Mouse (Mus musculus) neural tube, embryonic 14.5 days (tissue): Measurements from ENCODE around the gene D930048N14Rik. TPM values are rescaled to one million over a fixed set of nuclear protein-coding genes. Genes with fewer than 3 reads are reported as not detected.

Source experiments
- ATAC-seq: fragments of 200-750 bp; cut with Nextera tagmentation; 2 replicates; pipeline ENCODE4 v1.8.0; 2017; ENCODE audit warnings: low read depth, mild to moderate bottlenecking, moderate TSS enrichment, moderate library complexity
- H3K27ac ChIP-seq: fragments of 300-500 bp; sonication (generic); 2 replicates; pipeline ENCODE4 v1.5.1; 2014; ENCODE audit warnings: low read depth, mild to moderate bottlenecking, control low read depth, low read length, moderate library complexity, mixed read lengths
- H3K27me3 ChIP-seq: fragments of 300-500 bp; sonication (generic); 2 replicates; pipeline ENCODE4 v1.6.1; 2014; ENCODE audit warnings: low read length; ENCODE audit not compliant: control insufficient read depth, insufficient read depth
- H3K36me3 ChIP-seq: fragments of 300-500 bp; sonication (generic); 2 replicates; pipeline ENCODE4 v1.6.1; 2014; ENCODE audit warnings: low read length, mixed read lengths; ENCODE audit not compliant: control insufficient read depth, insufficient read depth
- H3K4me1 ChIP-seq: fragments of 300-500 bp; sonication (generic); 2 replicates; pipeline ENCODE4 v1.6.1; 2014; ENCODE audit warnings: low read length; ENCODE audit not compliant: control insufficient read depth, insufficient read depth
- H3K4me2 ChIP-seq: fragments of 300-500 bp; sonication (generic); 2 replicates; pipeline ENCODE4 v1.6.1; 2014; ENCODE audit warnings: mild to moderate bottlenecking, low read depth, low read length, control low read depth
- H3K4me3 ChIP-seq: fragments of 300-500 bp; sonication (generic); 2 replicates; pipeline ENCODE4 v1.5.1; 2014; ENCODE audit warnings: low read depth, low read length, control low read depth, mixed read lengths
- H3K9ac ChIP-seq: fragments of 300-500 bp; sonication (generic); replicated peaks from 2 replicates; pipeline ENCODE4 v1.6.1; 2014; ENCODE audit warnings: low read depth, mild to moderate bottlenecking, control low read depth, low read length, mixed read lengths
- H3K9me3 ChIP-seq: fragments of 300-500 bp; sonication (generic); 2 replicates; pipeline ENCODE4 v1.6.1; 2016; ENCODE audit warnings: low read length; ENCODE audit not compliant: control insufficient read depth
- WGBS: fragments of 180-500 bp; shearing (Covaris S2); extraction: QIAGEN DNeasy Blood & Tissue Kit; methylation state at CpG from one replicate; pipeline ENCODE4 v1.1.7; 2014; 5-methylcytosine and 5-hydroxymethylcytosine counted together
- polyA plus RNA-seq: library from polyadenylated mRNA; unstranded; fragments of >200 nt; fragmentation: Nextera tagmentation; extraction: Ambion mirVana; gene quantifications from 2 replicates; pipeline ENCODE4 v1.2.1, GENCODE M21; 2014

D930048N14Rik gene
- polyA plus RNA-seq, 1 experiment from 2014 or later: 1.7 TPM

- no peaks in the 10 kb centered on the region for H3K9me3 ChIP-seq
- H3K36me3 ChIP-seq: no peaks in the 10 kb centered on the region
- no peak overlapping the region for H3K4me3 ChIP-seq
- no peak overlapping the region for H3K4me2 ChIP-seq
- H3K4me1 ChIP-seq: no peaks in the 10 kb centered on the region
- no peak overlapping the region for H3K9ac ChIP-seq
- WGBS: 82% methylated on average over 9 of the region's 9 CpGs
- no peaks in the 10 kb centered on the region for H3K27me3 ChIP-seq
- ATAC-seq: no peak
- H3K27ac ChIP-seq: no peak overlapping the region
Observed at GRCm38 (mm10) chr11:51673291-51673690, 22.5 kb downstream of the D930048N14Rik start.

DNA sequence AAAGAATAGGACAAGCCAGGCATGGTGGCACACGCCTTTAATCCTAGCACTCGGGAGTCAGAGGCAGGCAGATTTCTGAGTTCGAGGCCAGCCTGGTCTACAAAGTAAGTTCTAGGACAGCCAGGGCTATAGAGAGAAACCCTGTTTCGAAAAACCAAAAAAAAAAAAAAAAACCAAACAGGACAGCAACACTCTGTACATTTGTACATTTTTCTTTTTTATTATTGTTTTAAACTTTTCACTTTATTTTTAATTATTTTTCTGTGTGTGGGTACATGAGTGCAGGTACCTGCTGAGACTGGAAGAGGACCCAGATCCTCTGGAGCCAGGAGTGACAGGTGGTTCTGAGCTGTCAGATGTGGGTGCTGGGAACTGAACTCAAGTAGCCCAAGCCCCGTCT, 24.6 kb downstream of the D930048N14Rik start:
- Histone ChIP-seq H3K27me3 (no peaks in the 10 kb centered on the region), H3K4me2 (no peak overlapping the region), H3K27ac (no peak overlapping the region), H3K4me1 (no peaks in the 10 kb centered on the region), H3K36me3 (no peaks in the 10 kb centered on the region), H3K9me3 (no peaks in the 10 kb centered on the region), H3K4me3 (no peak overlapping the region), H3K9ac (no peak overlapping the region)
- 87% methylated on average over 5 of the region's 5 CpGs for WGBS
- ATAC-seq: no peak

DNA sequence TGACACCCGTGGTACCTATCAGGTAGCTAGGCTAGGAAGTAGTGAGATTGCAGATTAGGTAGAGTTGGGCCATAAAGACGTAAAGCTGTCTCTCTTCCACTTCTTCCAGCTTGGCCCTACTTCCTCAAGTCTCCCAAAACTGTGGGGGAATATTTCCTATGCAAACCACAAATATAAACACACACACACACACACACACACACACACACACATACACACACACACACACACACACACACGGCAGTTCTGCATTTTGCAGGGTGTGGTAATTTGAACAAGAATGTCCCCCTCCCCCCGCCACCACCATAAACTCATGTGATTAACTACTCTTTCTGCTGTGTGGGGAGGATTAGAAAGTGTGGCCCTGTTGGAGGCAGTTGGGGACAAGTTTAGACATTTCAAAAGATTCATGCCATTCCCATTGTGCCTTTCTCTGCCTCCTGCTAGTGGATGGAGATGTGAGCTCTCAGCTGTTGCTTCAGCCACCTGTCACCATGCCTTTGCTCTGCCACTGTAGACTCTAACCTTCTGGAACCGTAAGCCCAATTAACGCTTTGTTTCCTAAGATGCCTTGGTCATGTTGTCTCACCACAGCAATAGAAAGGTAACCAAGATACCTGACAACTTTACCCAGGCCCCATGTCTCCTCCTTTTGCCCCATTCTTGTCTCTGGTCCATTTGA, 27.1 kb downstream of the D930048N14Rik start:
- WGBS: 64% methylated on average over 6 of the region's 6 CpGs
- no peak overlapping the region for H3K27ac ChIP-seq
- no peak for ATAC-seq
- H3K4me3 ChIP-seq: no peak overlapping the region
- no peaks in the 10 kb centered on the region for H3K4me1 ChIP-seq
- H3K9ac ChIP-seq: no peak overlapping the region
- H3K9me3 ChIP-seq: no peaks in the 10 kb centered on the region
- H3K36me3 ChIP-seq: no peaks in the 10 kb centered on the region
- H3K27me3 ChIP-seq: no peaks in the 10 kb centered on the region
- no peak overlapping the region for H3K4me2 ChIP-seq

- ATAC-seq: no peak
- Histone ChIP-seq H3K4me1 (no peaks in the 10 kb centered on the region), H3K9ac (no peak overlapping the region), H3K4me2 (no peak overlapping the region), H3K27ac (no peak overlapping the region), H3K9me3 (no peaks in the 10 kb centered on the region), H3K27me3 (no peaks in the 10 kb centered on the region), H3K4me3 (no peak overlapping the region), H3K36me3 (no peaks in the 10 kb centered on the region)
- WGBS: 80% methylated on average over 3 of the region's 3 CpGs
Observed at GRCm38 (mm10) chr11:51679466-51679865, 28.7 kb downstream of the D930048N14Rik start.

DNA sequence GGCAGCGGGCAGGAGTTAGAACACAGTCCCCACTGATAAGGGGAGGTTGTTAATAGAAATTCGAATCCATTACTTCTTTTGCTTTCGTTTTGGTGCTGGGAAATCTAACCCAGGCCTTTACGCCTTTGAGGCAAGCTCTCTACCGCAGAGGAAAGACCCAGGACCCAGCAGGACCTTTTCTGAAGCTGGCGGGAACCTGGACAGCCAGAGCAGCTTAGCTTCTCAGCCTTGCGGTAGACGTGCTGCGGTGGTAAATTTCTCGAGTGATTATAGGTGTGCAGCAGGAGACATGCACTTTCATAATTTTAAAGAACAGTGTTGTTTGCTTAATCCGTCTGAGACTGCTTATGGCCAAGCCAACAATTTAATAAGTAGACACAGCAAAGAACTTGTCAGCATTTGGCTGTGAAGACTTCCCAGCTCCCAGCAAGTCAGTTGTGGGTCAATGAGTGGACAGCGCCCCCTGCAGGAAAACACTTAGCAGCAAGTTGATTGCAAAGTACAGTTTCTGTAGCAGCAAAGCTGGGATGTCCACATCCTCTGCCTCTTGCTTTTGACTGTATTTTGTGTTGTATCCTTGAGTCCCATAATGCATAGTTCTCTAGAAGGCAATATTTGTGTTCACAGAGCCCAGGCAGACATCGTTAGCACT, 30.7 kb downstream of the D930048N14Rik start:
- Histone ChIP-seq H3K27ac (no peak overlapping the region), H3K27me3 (no peaks in the 10 kb centered on the region), H3K9me3 (no peaks in the 10 kb centered on the region), H3K4me2 (no peak overlapping the region), H3K4me1 (no peaks in the 10 kb centered on the region), H3K36me3 (no peaks in the 10 kb centered on the region), H3K4me3 (no peak overlapping the region), H3K9ac (no peak overlapping the region)
- 38% methylated on average over 13 of the region's 13 CpGs for WGBS
- no peak for ATAC-seq

DNA sequence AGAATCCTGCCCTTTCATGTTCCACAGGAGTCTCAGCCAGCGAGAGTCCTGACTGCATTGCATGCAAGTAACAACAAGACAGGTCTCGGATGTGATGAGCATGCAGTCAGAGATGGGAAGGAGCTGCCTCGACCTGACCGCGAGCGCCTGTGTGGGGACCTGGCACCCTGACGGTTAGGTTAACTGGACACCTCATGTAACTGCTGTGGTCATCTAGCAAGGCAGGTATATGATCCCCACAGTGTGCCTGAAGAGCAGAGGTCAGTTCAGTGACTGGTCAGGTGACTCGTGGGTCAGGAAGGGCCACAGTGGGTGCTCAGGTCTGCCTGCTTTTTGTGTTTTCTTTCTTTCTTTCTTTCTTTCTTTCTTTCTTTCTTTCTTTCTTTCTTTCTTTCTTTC, 31.2 kb downstream of the D930048N14Rik start:
- 48% methylated on average over 8 of the region's 8 CpGs for WGBS

DNA sequence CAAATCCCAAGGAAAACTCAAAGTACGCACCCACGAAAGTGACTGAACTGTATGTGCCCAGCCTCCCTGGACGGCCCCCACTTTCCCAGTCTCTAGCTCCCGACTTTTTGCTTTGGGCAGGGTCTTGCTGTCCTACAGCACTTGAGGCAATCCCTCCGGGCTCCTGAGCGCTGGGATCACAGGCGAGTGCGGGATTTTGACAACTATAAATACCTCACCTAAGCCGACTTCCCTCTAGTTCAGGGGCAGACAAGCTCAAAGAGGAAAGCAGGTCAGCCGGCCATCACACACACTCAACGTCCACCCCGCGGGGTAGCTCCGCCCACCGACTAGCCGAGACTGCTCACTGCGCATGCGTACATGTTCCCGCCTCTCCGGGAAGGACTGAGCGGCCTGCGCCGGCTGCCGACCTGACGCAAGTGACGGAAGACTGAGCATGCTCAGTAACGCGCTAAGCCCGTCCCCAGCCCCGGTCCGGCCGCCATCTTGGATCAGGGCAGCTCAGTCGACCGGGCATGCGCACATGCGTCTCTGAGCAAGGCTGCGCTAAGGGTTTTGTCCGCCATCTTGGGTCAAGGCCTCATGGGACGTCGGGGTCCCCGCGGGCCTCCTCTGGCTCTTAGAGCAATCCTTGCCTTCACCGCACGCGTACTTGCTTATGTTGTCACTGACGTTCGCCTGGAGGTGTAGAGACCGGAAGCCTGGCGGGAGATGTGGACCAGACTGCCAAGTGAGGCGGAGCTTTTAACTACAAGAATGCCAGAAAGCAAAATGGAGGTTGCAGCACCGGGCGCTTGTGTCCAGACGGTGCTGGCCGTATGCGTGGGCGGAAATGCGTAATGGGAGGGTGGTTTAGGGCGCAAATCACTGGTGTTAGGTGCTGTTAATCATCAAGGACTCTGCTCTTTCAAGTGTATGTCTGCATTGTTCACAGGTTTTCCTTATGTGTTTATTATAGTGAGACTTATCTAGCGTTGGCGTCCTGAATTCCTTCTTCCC, 37.9 kb downstream of the D930048N14Rik start, which contains the start of gene 0610009B22Rik:
Gene 0610009B22Rik, minus strand, starts transcription at position 545 of the 999 bp plus-strand sequence.
- H3K27me3 ChIP-seq: no peaks in the 10 kb centered on the region
- peak; percentile 99 for ATAC-seq
- peak within 1 kb of the TSS; percentile 85 for H3K4me2 ChIP-seq
- peaks cover 2% of the 10 kb centered on the region for H3K4me1 ChIP-seq
- H3K4me3 ChIP-seq: peak within 1 kb of the TSS; percentile 74
- H3K9ac ChIP-seq: peak within 1 kb of the TSS; percentile 76
- under 1% methylated on average over 60 of the region's 60 CpGs for WGBS
- H3K27ac ChIP-seq: peak within 1 kb of the TSS; percentile 97
- H3K36me3 ChIP-seq: no peaks in the 10 kb centered on the region
- H3K9me3 ChIP-seq: no peaks in the 10 kb centered on the region

More for the DNA sequence above, 31.2 kb downstream of the D930048N14Rik start:
- Histone ChIP-seq H3K4me1 (no peaks in the 10 kb centered on the region), H3K9me3 (no peaks in the 10 kb centered on the region), H3K9ac (no peak overlapping the region), H3K36me3 (no peaks in the 10 kb centered on the region), H3K4me3 (no peak overlapping the region), H3K4me2 (no peak overlapping the region), H3K27ac (no peak overlapping the region), H3K27me3 (no peaks in the 10 kb centered on the region)
- no peak for ATAC-seq

GRCm38 (mm10) chr11:51689343-51689742, 38.6 kb downstream of the D930048N14Rik start:
- Histone ChIP-seq H3K9me3 (no peaks in the 10 kb centered on the region), H3K27ac (peak overlapping the region; percentile 97), H3K36me3 (no peaks in the 10 kb centered on the region), H3K4me3 (peak overlapping the region; percentile 74), H3K9ac (peak overlapping the region; percentile 76), H3K4me1 (peaks cover 2% of the 10 kb centered on the region), H3K4me2 (peak overlapping the region; percentile 85), H3K27me3 (no peaks in the 10 kb centered on the region)
- ATAC-seq: no peak
- WGBS: 29% methylated on average over 6 of the region's 6 CpGs
